Mouse (Mus musculus) forebrain, postnatal 0 days (tissue): ENCODE data around the gene Gm10134. TPM values are rescaled to one million over a fixed set of nuclear protein-coding genes. Genes with fewer than 3 reads are reported as not detected.
A peak's percentile ranks its signal among the peaks of the same experiment; 100 is the strongest.
"Not testable (repeated sequence)": the region's sequence is repeated elsewhere in the genome, so short reads cannot be mapped to it uniquely, and the experiment has no call there.

Source experiments
- ATAC-seq: fragments of 200-750 bp; cut with Nextera tagmentation; 2 replicates; pipeline ENCODE4 v1.8.0; 2017; ENCODE audit warnings: mild to moderate bottlenecking, moderate library complexity
- DNase-seq: peaks from one replicate; pipeline ENCODE4 v3.0.0-alpha.2; 2015
- H3K27ac ChIP-seq: fragments of 300-500 bp; sonication (generic); 2 replicates; pipeline ENCODE4 v1.5.1; 2014; ENCODE audit warnings: low read depth, mild to moderate bottlenecking, antibody characterized with exemption, low read length, moderate library complexity, mixed read lengths
- H3K27me3 ChIP-seq: fragments of 300-500 bp; sonication (generic); 2 replicates; pipeline ENCODE4 v1.6.1; 2014; ENCODE audit warnings: mild to moderate bottlenecking, low read length, mixed read lengths; ENCODE audit not compliant: insufficient read depth
- H3K36me3 ChIP-seq: fragments of 300-500 bp; sonication (generic); 2 replicates; pipeline ENCODE4 v1.6.1; 2014; ENCODE audit warnings: mild to moderate bottlenecking, moderate library complexity; ENCODE audit not compliant: insufficient read depth
- H3K4me1 ChIP-seq: fragments of 300-500 bp; sonication (generic); 2 replicates; pipeline ENCODE4 v1.6.1; 2014; ENCODE audit warnings: antibody characterized with exemption; ENCODE audit not compliant: insufficient read depth
- H3K4me2 ChIP-seq: fragments of 300-500 bp; sonication (generic); 2 replicates; pipeline ENCODE4 v1.6.1; 2014; ENCODE audit warnings: low read depth, mild to moderate bottlenecking, moderate library complexity
- H3K4me3 ChIP-seq: fragments of 300-500 bp; sonication (generic); 2 replicates; pipeline ENCODE4 v1.5.1; 2014; ENCODE audit warnings: low read depth, low read length, mixed read lengths
- H3K9ac ChIP-seq: fragments of 300-500 bp; sonication (generic); 2 replicates; pipeline ENCODE4 v1.6.1; 2014; ENCODE audit warnings: mild to moderate bottlenecking
- H3K9me3 ChIP-seq: fragments of 300-500 bp; sonication (generic); 2 replicates; pipeline ENCODE4 v1.6.1; 2016; ENCODE audit warnings: low read length
- CTCF ChIP-seq: sonication (generic); IDR thresholded peaks from 2 replicates; pipeline ENCODE4 v1.5.1; 2016; ENCODE audit warnings: antibody characterized with exemption, control low read depth, low read depth
- WGBS: fragments of 180-500 bp; shearing (Covaris S2); extraction: QIAGEN DNeasy Blood & Tissue Kit; methylation state at CpG from one replicate; pipeline ENCODE4 v1.1.7; 2014; 5-methylcytosine and 5-hydroxymethylcytosine counted together
- polyA plus RNA-seq: library from polyadenylated mRNA; unstranded; fragments of >200 nt; fragmentation: Nextera tagmentation; extraction: Ambion mirVana; gene quantifications from 2 replicates; pipeline ENCODE4 v1.2.1, GENCODE M21; 2015
- total RNA-seq: library from RNA; depleted of rRNA; stranded (reverse); fragments of >200 nt; gene quantifications from 2 replicates; pipeline ENCODE4 v1.2.3, GENCODE M21; 2014

Gm10134 gene
- total and polyA plus RNA-seq, 2 experiments from 2014 or later: 1.8 TPM; not detected in 1

GRCm38 (mm10) chr2:28468486-28469225, 37.2 kb upstream of the Gm10134 start:
- Histone ChIP-seq H3K9ac (peak overlapping the region; percentile 92), H3K27me3 (no peaks in the 10 kb centered on the region), H3K4me3 (peak overlapping the region; percentile 88), H3K27ac (no peak overlapping the region), H3K36me3 (peaks cover 25% of the 10 kb centered on the region), H3K4me2 (peak overlapping the region; percentile 78), H3K4me1 (peaks cover 5% of the 10 kb centered on the region; the same call in 1 of the 2 replicates), H3K9me3 (peaks cover 6% of the 10 kb centered on the region; the same call in 1 of the 2 replicates)
- TF ChIP-seq CTCF: no peak
- no peak for ATAC-seq
- 55% methylated on average over 18 of the region's 18 CpGs for WGBS
- DNase-seq: no peak

GRCm38 (mm10) chr2:28469461-28469860, 36.4 kb upstream of the Gm10134 start:
- no peak overlapping the region for H3K4me2 ChIP-seq
- H3K4me3 ChIP-seq: no peak overlapping the region
- peaks cover 25% of the 10 kb centered on the region for H3K36me3 ChIP-seq
- no peak overlapping the region for H3K27ac ChIP-seq
- WGBS: over 99% methylated on average over 14 of the region's 14 CpGs
- no peaks in the 10 kb centered on the region for H3K27me3 ChIP-seq
- no peak for ATAC-seq
- peaks cover 5% of the 10 kb centered on the region; the same call in 1 of the 2 replicates for H3K4me1 ChIP-seq
- TF ChIP-seq CTCF: no peak
- no peak overlapping the region for H3K9ac ChIP-seq
- H3K9me3 ChIP-seq: peaks cover 6% of the 10 kb centered on the region; the same call in 1 of the 2 replicates
- no peak for DNase-seq

- 92% methylated on average over 2 of the region's 2 CpGs for WGBS
- no peaks in the 10 kb centered on the region for H3K27me3 ChIP-seq
- H3K4me3 ChIP-seq: no peak overlapping the region
- no peak overlapping the region for H3K9ac ChIP-seq
- peaks cover 5% of the 10 kb centered on the region; the same call in 1 of the 2 replicates for H3K4me1 ChIP-seq
- peaks cover 6% of the 10 kb centered on the region; the same call in 1 of the 2 replicates for H3K9me3 ChIP-seq
- no peak for DNase-seq
- ATAC-seq: no peak
- H3K36me3 ChIP-seq: peaks cover 25% of the 10 kb centered on the region
- TF ChIP-seq CTCF: no peak
- H3K4me2 ChIP-seq: no peak overlapping the region
- no peak overlapping the region for H3K27ac ChIP-seq
Observed at GRCm38 (mm10) chr2:28470591-28470990, 35.3 kb upstream of the Gm10134 start.

DNA sequence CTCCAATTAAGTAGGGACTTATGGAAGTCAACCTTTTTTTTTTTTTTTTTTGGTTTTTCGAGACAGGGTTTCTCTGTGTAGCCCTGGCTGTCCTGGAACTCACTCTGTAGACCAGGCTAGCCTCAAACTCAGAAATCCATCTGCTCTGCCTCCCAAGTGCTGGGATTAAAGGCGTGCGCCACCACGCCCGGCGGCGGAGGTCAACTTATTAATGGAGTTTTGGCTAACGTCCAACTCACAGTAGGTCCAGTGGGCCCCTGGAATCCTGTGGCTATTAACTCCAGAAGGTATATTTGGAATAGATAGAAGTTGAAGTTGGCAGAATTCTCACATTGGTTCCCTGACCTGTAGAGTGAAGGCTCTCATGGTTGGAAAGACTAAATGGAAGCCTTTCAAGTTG, 33.9 kb upstream of the Gm10134 start:
- H3K36me3 ChIP-seq: peaks cover 25% of the 10 kb centered on the region
- H3K9ac ChIP-seq, H3K27me3 ChIP-seq, H3K4me2 ChIP-seq, H3K4me3 ChIP-seq, H3K27ac ChIP-seq, DNase-seq, H3K9me3 ChIP-seq, ATAC-seq, H3K4me1 ChIP-seq: not testable (repeated sequence)
- 96% methylated on average over 7 of the region's 8 CpGs for WGBS

- 92% methylated on average over 5 of the region's 5 CpGs for WGBS
Observed at GRCm38 (mm10) chr2:28477993-28478392, 27.9 kb upstream of the Gm10134 start.

GRCm38 (mm10) chr2:28479208-28480204, 26.4 kb upstream of the Gm10134 start:
- no peak overlapping the region for H3K4me2 ChIP-seq
- peak; percentile 29; the same call in 1 of the 2 replicates for ATAC-seq
- no peaks in the 10 kb centered on the region for H3K9me3 ChIP-seq
- no peaks in the 10 kb centered on the region for H3K27me3 ChIP-seq
- no peaks in the 10 kb centered on the region for H3K36me3 ChIP-seq
- no peaks in the 10 kb centered on the region for H3K4me1 ChIP-seq
- DNase-seq: no peak
- WGBS: 79% methylated on average over 20 of the region's 20 CpGs
- TF ChIP-seq CTCF: no peak
- H3K4me3 ChIP-seq: no peak overlapping the region
- no peak overlapping the region for H3K27ac ChIP-seq
- H3K9ac ChIP-seq: no peak overlapping the region

More at GRCm38 (mm10) chr2:28477993-28478392, 27.9 kb upstream of the Gm10134 start:
- DNase-seq, H3K9me3 ChIP-seq, H3K4me2 ChIP-seq, H3K4me3 ChIP-seq, H3K9ac ChIP-seq, H3K27ac ChIP-seq, H3K36me3 ChIP-seq, ATAC-seq, H3K4me1 ChIP-seq, H3K27me3 ChIP-seq: not testable (repeated sequence)
